Mouse (Mus musculus) bone marrow macrophage, adult 2 months (primary cell): ENCODE results near the gene Yipf1.

Source experiments
- CTCF ChIP-seq: IDR thresholded peaks from 2 replicates; pipeline ENCODE4 v1.5.1; 2012; ENCODE audit warnings: low read depth, mild to moderate bottlenecking, low read length, moderate library complexity
- POLR2A ChIP-seq: IDR thresholded peaks from 2 replicates; pipeline ENCODE4 v1.6.1; 2012; ENCODE audit warnings: mild to moderate bottlenecking, low read depth, low read length, borderline replicate concordance

- no peak for TF ChIP-seq CTCF
- no peak for TF ChIP-seq POLR2A
Observed at GRCm38 (mm10) chr4:107274511-107274910, 39.7 kb upstream of the Yipf1 start.
